Mouse (Mus musculus) thymus, adult 2 months (tissue): ENCODE measurements around the gene Cd48.

ENCODE experiments used
- CTCF ChIP-seq: fragments of 200-500 bp; IDR thresholded peaks from 2 replicates; pipeline ENCODE4 v1.5.1; 2012; ENCODE audit warnings: mild to moderate bottlenecking, control low read depth, low read length, moderate library complexity, borderline replicate concordance; ENCODE audit not compliant: control insufficient read depth, poor library complexity, insufficient read depth; ENCODE audit errors: extremely low read depth
- POLR2A ChIP-seq: fragments of 200-500 bp; IDR thresholded peaks from 2 replicates; pipeline ENCODE4 v1.6.1; 2012; ENCODE audit warnings: mild to moderate bottlenecking, low read length, control low read depth, moderate library complexity; ENCODE audit not compliant: control insufficient read depth, poor library complexity, insufficient read depth; ENCODE audit errors: extremely low read depth

- no peak for TF ChIP-seq CTCF
- no peak for TF ChIP-seq POLR2A
Measured at GRCm38 (mm10) chr1:171748127-171748969, 66.5 kb downstream of the Cd48 start.
